Mouse (Mus musculus) stomach, embryonic 15.5 days (tissue): ENCODE measurements around the gene Gm7173. TPM values are rescaled to one million over a fixed set of nuclear protein-coding genes. Genes with fewer than 3 reads are reported as not detected.
A peak's percentile ranks its signal among the peaks of the same experiment; 100 is the strongest.

Experiments used
- ATAC-seq: fragments of 200-750 bp; cut with Nextera tagmentation; 2 replicates; pipeline ENCODE4 v1.8.0; 2017; ENCODE audit warnings: low read depth, moderate number of reproducible peaks, moderate TSS enrichment; ENCODE audit not compliant: insufficient read depth, low FRiP score
- H3K27ac ChIP-seq: fragments of 300-500 bp; sonication (generic); 2 replicates; pipeline ENCODE4 v1.5.1; 2015; ENCODE audit warnings: mild to moderate bottlenecking, inconsistent platforms
- H3K27me3 ChIP-seq: fragments of 300-500 bp; sonication (generic); replicated peaks from 2 replicates; pipeline ENCODE4 v1.6.1; 2015; ENCODE audit warnings: inconsistent platforms
- H3K36me3 ChIP-seq: fragments of 300-500 bp; sonication (generic); 2 replicates; pipeline ENCODE4 v1.6.1; 2015; ENCODE audit warnings: inconsistent platforms
- H3K4me1 ChIP-seq: fragments of 300-500 bp; sonication (generic); 2 replicates; pipeline ENCODE4 v1.6.1; 2015; ENCODE audit warnings: inconsistent platforms
- H3K4me2 ChIP-seq: fragments of 300-500 bp; sonication (generic); 2 replicates; pipeline ENCODE4 v1.6.1; 2015; ENCODE audit warnings: mild to moderate bottlenecking, inconsistent platforms
- H3K4me3 ChIP-seq: fragments of 300-500 bp; sonication (generic); replicated peaks from 2 replicates; pipeline ENCODE4 v1.5.1; 2015; ENCODE audit warnings: inconsistent platforms
- H3K9ac ChIP-seq: fragments of 300-500 bp; sonication (generic); 2 replicates; pipeline ENCODE4 v1.6.1; 2015; ENCODE audit warnings: inconsistent platforms
- H3K9me3 ChIP-seq: fragments of 300-500 bp; sonication (generic); 2 replicates; pipeline ENCODE4 v1.6.1; 2016; ENCODE audit warnings: inconsistent platforms
- WGBS: fragments of 180-500 bp; shearing (Covaris S2); methylation state at CpG from one replicate; pipeline ENCODE4 v1.1.7; 2015; 5-methylcytosine and 5-hydroxymethylcytosine counted together
- polyA plus RNA-seq: library from polyadenylated mRNA; unstranded; fragments of >200 nt; fragmentation: Nextera tagmentation; extraction: Ambion mirVana; gene quantifications from 2 replicates; pipeline ENCODE4 v1.2.1, GENCODE M21; 2015

Gene Gm7173
- polyA plus RNA-seq = 0.31 and 0.48 TPM in 2 replicates

DNA sequence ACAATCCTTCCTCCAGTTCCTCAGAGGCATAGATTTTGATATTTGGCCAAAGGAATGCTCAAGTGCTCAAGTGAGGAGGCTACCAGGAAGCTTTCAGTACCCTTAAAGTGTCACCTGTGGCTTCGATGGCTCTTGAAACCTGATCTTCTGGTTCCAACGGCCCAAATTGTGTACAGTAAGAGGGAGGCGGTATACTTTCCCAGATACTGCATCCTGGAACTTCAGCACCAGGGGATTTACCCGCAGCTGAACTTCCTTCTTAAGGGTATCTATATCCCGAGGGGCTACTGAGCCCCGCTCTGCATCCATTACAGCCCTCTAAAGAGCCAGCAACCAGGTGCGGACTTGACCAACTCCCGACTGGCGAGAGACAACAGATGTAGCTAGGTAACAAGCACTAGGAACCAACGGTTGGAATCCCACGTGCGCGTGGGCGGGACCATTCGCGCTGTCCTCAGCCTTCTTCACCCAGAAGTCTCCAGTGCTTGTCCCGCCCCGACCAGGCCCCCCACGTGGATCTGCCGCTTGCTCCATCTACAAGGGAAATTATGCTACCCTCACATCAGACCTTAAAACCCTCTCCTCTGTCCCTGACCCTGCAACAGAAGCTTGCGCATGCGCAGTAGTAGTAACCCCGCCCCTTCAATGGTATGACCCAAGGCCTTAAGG, at the start of gene Gm7173:
TSS of gene Gm7173 (minus strand) at position 309 of the 669 bp plus-strand sequence.
- no peak within 1 kb of the TSS for H3K27ac ChIP-seq
- H3K9ac ChIP-seq = no peak within 1 kb of the TSS
- no peaks in the 10 kb centered on the region for H3K27me3 ChIP-seq
- WGBS = 17% methylated on average over 23 of the region's 23 CpGs
- H3K9me3 ChIP-seq = no peaks in the 10 kb centered on the region
- peak within 1 kb of the TSS; percentile 50 for H3K4me2 ChIP-seq
- H3K4me3 ChIP-seq = peak within 1 kb of the TSS; percentile 36
- peak; percentile 60; the same call in 1 of the 2 replicates for ATAC-seq
- no peaks in the 10 kb centered on the region for H3K4me1 ChIP-seq
- H3K36me3 ChIP-seq = no peaks in the 10 kb centered on the region

DNA sequence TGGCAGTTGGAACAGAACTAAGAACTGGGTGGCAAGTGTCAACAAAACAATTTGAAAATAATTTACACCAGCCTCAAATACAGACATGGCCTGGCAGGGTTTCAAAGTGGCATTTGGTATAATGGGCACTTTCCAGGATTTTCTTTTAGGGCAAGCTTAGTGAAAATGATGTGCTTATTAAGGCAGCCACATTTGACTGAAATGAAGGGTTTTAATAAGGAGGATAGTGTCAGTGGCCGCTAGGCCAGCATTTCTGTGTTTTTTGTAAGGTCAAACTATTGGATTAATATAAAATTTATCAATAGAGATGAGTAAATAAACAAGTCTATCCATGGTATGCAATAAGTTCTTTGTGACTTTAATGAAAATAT, 546 bp upstream of the Gm7173 start:
- Histone ChIP-seq H3K27me3 (no peaks in the 10 kb centered on the region), H3K27ac (no peak overlapping the region), H3K4me1 (no peaks in the 10 kb centered on the region), H3K36me3 (no peaks in the 10 kb centered on the region), H3K9ac (no peak overlapping the region), H3K4me3 (peak overlapping the region; percentile 36), H3K9me3 (no peaks in the 10 kb centered on the region), H3K4me2 (peak overlapping the region; percentile 50)
- 69% methylated on average over 1 of the region's 1 CpGs for WGBS
- ATAC-seq = no peak

DNA sequence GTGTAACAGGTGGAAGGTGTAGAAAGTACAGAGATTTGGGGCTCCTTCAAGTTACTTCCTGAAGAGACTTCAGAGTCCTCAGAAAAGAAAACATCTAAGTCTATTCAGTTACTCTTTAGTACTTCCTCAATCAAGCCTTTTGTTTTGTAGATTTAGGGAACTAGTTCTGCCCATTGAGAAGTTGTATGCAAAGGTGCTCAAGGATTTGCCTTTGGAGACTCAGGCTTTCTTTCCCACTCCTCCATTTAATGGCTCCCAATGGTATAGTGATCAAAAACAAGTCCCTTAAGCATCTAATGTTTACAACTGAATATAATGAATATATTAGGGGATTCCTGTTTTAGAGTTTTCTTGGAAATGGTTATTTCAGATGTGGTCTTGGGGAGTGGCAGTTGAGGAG, 200.3 kb downstream of the Gm7173 start:
- no peaks in the 10 kb centered on the region for H3K27me3 ChIP-seq
- no peak overlapping the region for H3K27ac ChIP-seq
- H3K9ac ChIP-seq = no peak overlapping the region
- H3K4me1 ChIP-seq = no peaks in the 10 kb centered on the region
- no peak overlapping the region for H3K4me2 ChIP-seq
- no peaks in the 10 kb centered on the region for H3K9me3 ChIP-seq
- ATAC-seq = no peak
- H3K4me3 ChIP-seq = no peak overlapping the region
- no peaks in the 10 kb centered on the region for H3K36me3 ChIP-seq

Other genes starting within 250 kb of the Gm7173 start
- 0.17 and 0.22 TPM in 2 replicates for gene Mageb16, start 154.2 kb upstream of the Gm7173 start, polyA plus RNA-seq